Mouse (Mus musculus) heart, embryonic 14.5 days (tissue): ENCODE results near the gene Prkch. TPM values are rescaled to one million over a fixed set of nuclear protein-coding genes. Genes with fewer than 3 reads are reported as not detected.

Experiments
- ATAC-seq: fragments of 200-750 bp; cut with Nextera tagmentation; 2 replicates; pipeline ENCODE4 v1.8.0; 2017; ENCODE audit warnings: low read depth, moderate TSS enrichment; ENCODE audit not compliant: insufficient number of reproducible peaks, insufficient read depth, low FRiP score
- H3K27ac ChIP-seq, 2 experiments: fragments of 200-500 bp in 1 of 2; fragments of 300-500 bp in 1 of 2; sonication (generic) in 1 of 2; replicated peaks in 1 of 2; 2 replicates each; pipeline ENCODE4 v1.5.1; 2012 to 2014; ENCODE audit warnings: low read depth in 2 of 2, low read length in 2 of 2, control low read depth in 1 of 2, mild to moderate bottlenecking in 1 of 2, mixed read lengths in 1 of 2; ENCODE audit not compliant: control insufficient read depth in 1 of 2, insufficient read depth in 1 of 2
- H3K27me3 ChIP-seq: fragments of 300-500 bp; sonication (generic); 2 replicates; pipeline ENCODE4 v1.6.1; 2014; ENCODE audit warnings: mild to moderate bottlenecking, low read length, control low read depth; ENCODE audit not compliant: control insufficient read depth, insufficient read depth
- H3K36me3 ChIP-seq: fragments of 300-500 bp; sonication (generic); 2 replicates; pipeline ENCODE4 v1.6.1; 2014; ENCODE audit warnings: mild to moderate bottlenecking, control low read depth, low read length, mixed read lengths; ENCODE audit not compliant: control insufficient read depth, insufficient read depth
- H3K4me1 ChIP-seq, 2 experiments: fragments of 200-500 bp in 1 of 2; fragments of 300-500 bp in 1 of 2; sonication (generic) in 1 of 2; 2 replicates each; pipeline ENCODE4 v1.6.1; 2012 to 2014; ENCODE audit warnings: low read length in 2 of 2, control low read depth in 1 of 2, mixed read lengths in 1 of 2; ENCODE audit not compliant: control insufficient read depth in 2 of 2, insufficient read depth in 2 of 2
- H3K4me2 ChIP-seq: fragments of 300-500 bp; sonication (generic); 2 replicates; pipeline ENCODE4 v1.6.1; 2014; ENCODE audit warnings: mild to moderate bottlenecking, low read length
- H3K4me3 ChIP-seq, 2 experiments: fragments of 200-500 bp in 1 of 2; fragments of 300-500 bp in 1 of 2; sonication (generic) in 1 of 2; 2 replicates each; pipeline ENCODE4 v1.5.1; 2012 to 2014; ENCODE audit warnings: low read length in 2 of 2, mild to moderate bottlenecking in 2 of 2, control low read depth in 1 of 2, low read depth in 1 of 2, moderate library complexity in 1 of 2; ENCODE audit not compliant: control insufficient read depth in 1 of 2, insufficient read depth in 1 of 2
- H3K9ac ChIP-seq: fragments of 300-500 bp; sonication (generic); 2 replicates; pipeline ENCODE4 v1.6.1; 2014; ENCODE audit warnings: mild to moderate bottlenecking, low read length
- H3K9me3 ChIP-seq: fragments of 300-500 bp; sonication (generic); 2 replicates; pipeline ENCODE4 v1.6.1; 2016; ENCODE audit warnings: low read length, control low read depth; ENCODE audit not compliant: control insufficient read depth
- WGBS: fragments of 180-500 bp; shearing (Covaris S2); extraction: QIAGEN DNeasy Blood & Tissue Kit; methylation state at CpG from one replicate; pipeline ENCODE4 v1.1.7; 2014; 5-methylcytosine and 5-hydroxymethylcytosine counted together
- polyA plus RNA-seq: library from polyadenylated mRNA; unstranded; fragments of >200 nt; fragmentation: Nextera tagmentation; extraction: Ambion mirVana; gene quantifications from 2 replicates; pipeline ENCODE4 v1.2.1, GENCODE M21; 2014

Prkch gene
- polyA plus RNA-seq, 1 experiment from 2014 or later: 16.5 TPM

- WGBS: 18% methylated on average over 8 of the region's 8 CpGs
- Histone ChIP-seq H3K9ac (no peak overlapping the region), H3K9me3 (no peaks in the 10 kb centered on the region), H3K4me3 (no peak overlapping the region), H3K4me2 (no peak overlapping the region), H3K27ac (peak overlapping the region in 1 of 2 experiments; percentile 24; a peak in 1 of 4 replicates), H3K4me1 (peaks cover 4 to 7% of the 10 kb centered on the region in 2 experiments; a peak in 1 of 4 replicates), H3K27me3 (no peaks in the 10 kb centered on the region), H3K36me3 (no peaks in the 10 kb centered on the region)
- no peak for ATAC-seq
These were observed 48.2 kb downstream of the Prkch start for GRCm38 (mm10) chr12:73632671-73633244.

- no peak overlapping the region for H3K4me3 ChIP-seq
- WGBS: 70% methylated on average over 4 of the region's 4 CpGs
- H3K27me3 ChIP-seq: no peaks in the 10 kb centered on the region
- H3K9ac ChIP-seq: no peak overlapping the region
- H3K4me1 ChIP-seq: peaks cover 4 to 7% of the 10 kb centered on the region in 2 experiments; a peak in 1 of 4 replicates
- H3K36me3 ChIP-seq: no peaks in the 10 kb centered on the region
- no peak overlapping the region for H3K4me2 ChIP-seq
- peak overlapping the region in 1 of 2 experiments; percentile 24; a peak in 1 of 4 replicates for H3K27ac ChIP-seq
- no peaks in the 10 kb centered on the region for H3K9me3 ChIP-seq
- ATAC-seq: no peak
These were observed 49.1 kb downstream of the Prkch start for GRCm38 (mm10) chr12:73633707-73634106.

DNA sequence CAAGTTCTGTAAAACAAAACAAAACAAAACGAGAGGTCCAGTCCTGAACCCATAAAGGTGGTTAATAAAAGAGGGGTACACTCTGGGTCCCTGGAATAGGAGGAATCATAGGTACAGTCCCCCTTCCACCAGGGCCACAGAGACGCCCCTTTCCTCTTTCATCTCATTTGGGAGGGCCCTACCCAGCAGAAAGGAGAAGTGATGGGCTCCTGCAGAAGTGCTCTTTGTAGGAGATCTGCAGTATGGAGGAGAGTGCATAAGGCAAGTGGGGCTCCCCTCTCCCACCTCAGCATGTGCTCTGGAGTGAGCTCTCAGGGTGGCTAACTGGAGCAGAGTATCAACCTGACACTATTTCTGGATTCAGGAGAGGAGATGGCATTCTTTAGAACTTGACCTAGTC lies 55.0 kb downstream of the Prkch start:
- no peaks in the 10 kb centered on the region for H3K27me3 ChIP-seq
- H3K36me3 ChIP-seq: no peaks in the 10 kb centered on the region
- no peaks in the 10 kb centered on the region for H3K4me1 ChIP-seq
- H3K9ac ChIP-seq: no peak overlapping the region
- H3K4me3 ChIP-seq: no peak overlapping the region
- 71% methylated on average over 2 of the region's 2 CpGs for WGBS
- no peak overlapping the region for H3K4me2 ChIP-seq
- H3K9me3 ChIP-seq: no peaks in the 10 kb centered on the region
- H3K27ac ChIP-seq: no peak overlapping the region
- ATAC-seq: no peak

DNA sequence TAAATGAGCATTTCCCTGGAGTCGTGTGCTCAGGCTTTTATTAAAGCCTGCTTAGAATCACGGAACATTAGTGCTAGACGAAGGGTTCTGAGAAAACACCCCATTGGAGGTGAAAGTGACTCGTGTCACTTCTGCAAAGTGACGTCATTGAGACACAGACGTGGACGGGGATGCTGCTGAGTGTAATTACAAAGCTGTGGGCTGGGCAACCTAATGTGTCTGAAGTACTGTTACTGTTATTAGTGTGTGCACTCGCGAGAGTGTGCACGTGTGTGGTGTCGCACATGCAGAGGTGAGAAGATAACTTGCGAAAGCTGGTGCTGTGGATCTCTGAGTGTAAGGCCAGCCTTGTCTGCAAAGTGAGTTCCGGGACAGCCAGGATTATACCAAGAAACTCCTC lies 56.6 kb downstream of the Prkch start:
- Histone ChIP-seq H3K4me1 (no peaks in the 10 kb centered on the region), H3K4me2 (no peak overlapping the region), H3K9me3 (no peaks in the 10 kb centered on the region), H3K27ac (no peak overlapping the region), H3K36me3 (no peaks in the 10 kb centered on the region), H3K4me3 (no peak overlapping the region), H3K9ac (no peak overlapping the region), H3K27me3 (no peaks in the 10 kb centered on the region)
- no peak for ATAC-seq
- WGBS: 81% methylated on average over 13 of the region's 13 CpGs

DNA sequence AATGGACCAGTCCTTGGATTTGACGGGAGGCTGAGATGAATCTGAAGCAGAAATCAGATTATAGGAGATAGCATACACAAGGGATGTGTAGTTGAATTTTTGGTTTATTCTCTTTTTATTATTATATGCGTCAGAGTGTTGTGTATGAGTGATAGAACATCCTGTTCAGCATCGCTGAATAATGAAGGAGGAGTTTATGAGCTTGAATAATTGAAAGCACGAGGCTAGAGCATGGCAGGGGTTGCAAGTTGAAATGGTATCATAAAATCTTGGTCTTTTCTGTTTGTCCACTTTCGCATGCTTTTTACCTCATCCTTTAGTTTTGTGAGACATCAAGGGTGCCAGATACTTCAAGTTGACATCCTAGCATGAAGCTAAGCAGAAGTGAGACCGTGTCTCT lies 60.6 kb downstream of the Prkch start:
- 84% methylated on average over 6 of the region's 6 CpGs for WGBS
- H3K9ac ChIP-seq: no peak overlapping the region

DNA sequence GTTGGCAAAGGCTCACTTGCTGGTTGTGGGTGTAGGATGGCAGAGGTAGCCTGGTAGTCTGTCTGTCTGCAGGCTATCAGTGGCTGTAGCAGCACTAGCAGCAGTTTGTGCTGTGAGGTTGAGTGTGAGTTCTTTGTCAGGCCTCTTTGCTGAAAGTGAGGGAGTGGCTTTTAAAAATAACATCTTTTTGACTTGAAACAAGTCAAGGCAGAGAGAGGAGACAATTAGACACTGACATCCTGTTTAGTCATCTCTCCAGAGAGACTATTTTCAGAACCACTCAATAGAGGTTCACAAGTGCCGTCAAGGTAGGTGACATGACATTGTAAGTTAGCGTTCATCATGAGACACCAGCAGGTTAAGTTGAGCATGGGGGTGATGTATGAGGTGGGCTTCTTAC lies 63.1 kb downstream of the Prkch start:
- 40% methylated on average over 2 of the region's 2 CpGs for WGBS
- 0 out of 4 replicates have a peak, but pooled peaks cover 0 to 3% of the 10 kb centered on the region in 2 experiments for H3K4me1 ChIP-seq
- no peak overlapping the region for H3K4me3 ChIP-seq
- H3K4me2 ChIP-seq: no peak overlapping the region
- H3K27ac ChIP-seq: no peak overlapping the region
- no peak for ATAC-seq
- H3K9me3 ChIP-seq: no peaks in the 10 kb centered on the region
- no peaks in the 10 kb centered on the region for H3K36me3 ChIP-seq
- no peak overlapping the region for H3K9ac ChIP-seq
- no peaks in the 10 kb centered on the region for H3K27me3 ChIP-seq

More for the DNA sequence above, 60.6 kb downstream of the Prkch start:
- H3K36me3 ChIP-seq: no peaks in the 10 kb centered on the region
- no peak overlapping the region for H3K4me3 ChIP-seq
- H3K27ac ChIP-seq: no peak overlapping the region
- no peak for ATAC-seq
- H3K4me1 ChIP-seq: 0 out of 4 replicates have a peak, but pooled peaks cover 0 to 3% of the 10 kb centered on the region in 2 experiments
- no peaks in the 10 kb centered on the region for H3K9me3 ChIP-seq
- no peaks in the 10 kb centered on the region for H3K27me3 ChIP-seq
- no peak overlapping the region for H3K4me2 ChIP-seq

GRCm38 (mm10) chr12:73656568-73657204 lies 72.1 kb downstream of the Prkch start:
- 75% methylated on average over 18 of the region's 18 CpGs for WGBS

More at GRCm38 (mm10) chr12:73656568-73657204, 72.1 kb downstream of the Prkch start:
- Histone ChIP-seq H3K9ac (no peak overlapping the region), H3K4me2 (no peak overlapping the region), H3K36me3 (no peaks in the 10 kb centered on the region), H3K27ac (no peak overlapping the region), H3K9me3 (no peaks in the 10 kb centered on the region), H3K27me3 (no peaks in the 10 kb centered on the region), H3K4me1 (no peaks in the 10 kb centered on the region), H3K4me3 (no peak overlapping the region)
- ATAC-seq: no peak
